Mouse (Mus musculus) bone marrow macrophage, adult 2 months (primary cell): ENCODE measurements at regions not wholly inside any gene's neighbourhood (a gene's known extent, or its start where the extent isn't known, plus 50 kb on each side); places are given as distances from the start of the nearest gene placed in this dataset.

ENCODE experiments used
- CTCF ChIP-seq: IDR thresholded peaks from 2 replicates; pipeline ENCODE4 v1.5.1; 2012; ENCODE audit warnings: low read depth, mild to moderate bottlenecking, low read length, moderate library complexity
- POLR2A ChIP-seq: IDR thresholded peaks from 2 replicates; pipeline ENCODE4 v1.6.1; 2012; ENCODE audit warnings: mild to moderate bottlenecking, low read depth, low read length, borderline replicate concordance

DNA sequence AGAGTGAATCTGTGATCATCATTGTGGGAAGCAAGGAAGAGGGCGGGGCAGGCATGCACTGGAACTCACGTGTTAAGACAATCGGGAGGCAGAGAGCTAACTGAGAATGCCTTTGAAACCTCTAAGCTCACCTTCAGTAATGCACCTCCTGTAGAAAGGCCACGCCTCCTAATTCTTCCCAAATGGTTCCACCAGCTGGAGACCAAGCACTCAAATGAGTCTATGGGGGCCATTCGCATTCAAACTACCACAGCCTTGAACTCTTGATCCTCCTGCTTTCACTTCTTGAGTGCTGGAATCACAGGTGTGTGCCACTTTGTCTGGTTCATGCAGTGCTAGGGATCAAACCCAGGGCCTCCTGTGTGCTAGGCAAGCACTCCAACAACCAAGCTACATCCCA is 68.5 kb upstream of the Tnrc6c start:
- no peak for TF ChIP-seq POLR2A
- TF ChIP-seq CTCF = no peak
